Mouse (Mus musculus) liver, embryonic 14.5 days (tissue): Measurements from ENCODE around the gene Ifih1.

Experiments used
- CTCF ChIP-seq: IDR thresholded peaks from 2 replicates; pipeline ENCODE4 v1.5.1; 2016; ENCODE audit warnings: antibody characterized with exemption, low read depth, control low read depth
- EP300 ChIP-seq: IDR thresholded peaks from 2 replicates; pipeline ENCODE4 v1.6.1; 2016; ENCODE audit warnings: antibody characterized with exemption, low read depth

DNA sequence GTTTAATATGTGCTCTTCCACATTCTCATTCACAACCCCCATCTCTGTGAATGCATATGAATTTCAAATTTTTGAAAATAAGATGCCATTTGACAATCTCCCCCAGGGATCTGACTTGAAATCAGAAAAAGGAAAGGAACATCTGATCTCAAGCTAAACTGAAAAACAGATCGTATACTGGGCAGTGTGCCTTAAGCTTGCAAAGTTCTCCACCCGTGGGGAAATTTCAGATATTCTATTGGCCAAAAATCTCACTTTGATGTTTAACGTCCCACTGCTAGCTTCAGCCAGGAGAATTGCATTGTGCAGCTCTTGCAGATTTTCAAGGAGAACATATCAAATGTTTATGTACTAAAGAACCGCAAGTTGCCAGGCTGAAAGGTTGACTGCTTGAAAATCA is 96.9 kb downstream of the Ifih1 start:
- TF ChIP-seq CTCF, result no peak
- TF ChIP-seq EP300, result no peak
